In genomic region chr12:73361201-73361600, GRCm38 (mm10) we compare ENCODE assay signal across 34 mouse cellular contexts.
"Had no signal": no experiment of that assay in that cellular context is flagged by ENCODE, and none has a peak within 500 bp of the region (broad histone marks: within the 10 kb centered on the region; RNA-seq: fewer than 3 reads in every experiment).

No protein-coding gene starts in this region.

- H3K4me3 ChIP-seq: heart, embryonic 12.5 days; heart, embryonic 13.5 days; heart, embryonic 15.5 days; hindbrain, embryonic 10.5 days; hindbrain, embryonic 12.5 days; hindbrain, embryonic 13.5 days; hindbrain, embryonic 15.5 days; intestine, embryonic 15.5 days; kidney, embryonic 15.5 days; layer of hippocampus, adult 2 months; left cerebral cortex, adult 2 months had no signal

- H3K36me3 ChIP-seq: heart, embryonic 12.5 days; heart, embryonic 13.5 days; heart, embryonic 15.5 days; hindbrain, embryonic 15.5 days; intestine, embryonic 15.5 days; kidney, embryonic 15.5 days had no signal

- H3K27ac ChIP-seq: heart, embryonic 13.5 days; heart, embryonic 15.5 days; hindbrain, embryonic 10.5 days; hindbrain, embryonic 12.5 days; hindbrain, embryonic 13.5 days; hindbrain, embryonic 14.5 days; hindbrain, embryonic 15.5 days; hindbrain, postnatal 0 days; intestine, embryonic 15.5 days; kidney, embryonic 15.5 days; kidney, postnatal 0 days; layer of hippocampus, adult 2 months; left cerebral cortex, adult 2 months had no signal

- ATAC-seq: hindbrain, embryonic 16.5 days; hindbrain, postnatal 0 days; inflammation-experienced regulatory T-cells, adult 6 months; intestine, embryonic 15.5 days; intestine, embryonic 16.5 days; intestine, postnatal 0 days had no signal

- H3K9ac ChIP-seq: heart, embryonic 12.5 days; heart, embryonic 13.5 days; heart, embryonic 15.5 days; hindbrain, embryonic 12.5 days; hindbrain, embryonic 13.5 days; hindbrain, embryonic 14.5 days; hindbrain, embryonic 15.5 days; intestine, embryonic 15.5 days; kidney, embryonic 15.5 days had no signal

- DNase-seq: heart, postnatal 10 days; heart, postnatal 14 days; heart, postnatal 36 days; heart, postnatal 4 days; kidney, adult 11 months; kidney, adult 18-20 months; kidney, adult 2 months; kidney, adult 8-10 months; kidney, adult 9 months; kidney, postnatal 10 days; kidney, postnatal 14 days; kidney, postnatal 25 days; kidney, postnatal 36 days; kidney, postnatal 4 days; layer of hippocampus, adult 9-11 months; layer of hippocampus, postnatal 36 days had no signal

- H3K9me3 ChIP-seq: heart, embryonic 12.5 days; heart, embryonic 13.5 days; heart, embryonic 15.5 days; hindbrain, embryonic 10.5 days; hindbrain, embryonic 12.5 days; hindbrain, embryonic 13.5 days; hindbrain, embryonic 15.5 days; intestine, embryonic 15.5 days; kidney, embryonic 15.5 days had no signal

- H3K4me1 ChIP-seq: heart, embryonic 15.5 days; hindbrain, embryonic 15.5 days; intestine, embryonic 15.5 days; kidney, embryonic 15.5 days had no signal

- H3K27me3 ChIP-seq: heart, embryonic 12.5 days; heart, embryonic 13.5 days; heart, embryonic 15.5 days; hindbrain, embryonic 12.5 days; hindbrain, embryonic 13.5 days; hindbrain, embryonic 15.5 days; intestine, embryonic 15.5 days; kidney, embryonic 15.5 days had no signal

- H3K4me2 ChIP-seq: heart, embryonic 12.5 days; heart, embryonic 13.5 days; heart, embryonic 15.5 days; hindbrain, embryonic 12.5 days; hindbrain, embryonic 13.5 days; hindbrain, embryonic 14.5 days; hindbrain, embryonic 15.5 days; intestine, embryonic 15.5 days; kidney, embryonic 15.5 days had no signal
